Mouse (Mus musculus) lung, embryonic 15.5 days (tissue): ENCODE measurements around the gene Rab44. TPM values are rescaled to one million over a fixed set of nuclear protein-coding genes. Genes with fewer than 3 reads are reported as not detected.
"Not testable (repeated sequence)": the region's sequence is repeated elsewhere in the genome, so short reads cannot be mapped to it uniquely, and the experiment has no call there.

Experiments used
- ATAC-seq: fragments of 200-750 bp; cut with Nextera tagmentation; 2 replicates; pipeline ENCODE4 v1.8.0; 2017; ENCODE audit warnings: moderate number of reproducible peaks, borderline replicate concordance; ENCODE audit not compliant: low FRiP score, low TSS enrichment; ENCODE audit errors: extremely low read depth
- H3K27ac ChIP-seq: fragments of 300-500 bp; sonication (generic); 2 replicates; pipeline ENCODE4 v1.5.1; 2015; ENCODE audit warnings: moderate library complexity, mild to moderate bottlenecking, inconsistent platforms
- H3K27me3 ChIP-seq: fragments of 300-500 bp; sonication (generic); 2 replicates; pipeline ENCODE4 v1.6.1; 2015; ENCODE audit warnings: inconsistent platforms
- H3K36me3 ChIP-seq: fragments of 300-500 bp; sonication (generic); 2 replicates; pipeline ENCODE4 v1.6.1; 2015; ENCODE audit warnings: inconsistent platforms
- H3K4me1 ChIP-seq: fragments of 300-500 bp; sonication (generic); 2 replicates; pipeline ENCODE4 v1.6.1; 2015; ENCODE audit warnings: inconsistent platforms
- H3K4me2 ChIP-seq: fragments of 300-500 bp; sonication (generic); 2 replicates; pipeline ENCODE4 v1.6.1; 2015; ENCODE audit warnings: inconsistent platforms, mild to moderate bottlenecking, moderate library complexity
- H3K4me3 ChIP-seq: fragments of 300-500 bp; sonication (generic); 2 replicates; pipeline ENCODE4 v1.5.1; 2015; ENCODE audit warnings: mild to moderate bottlenecking, inconsistent platforms
- H3K9ac ChIP-seq: fragments of 300-500 bp; sonication (generic); 2 replicates; pipeline ENCODE4 v1.6.1; 2015; ENCODE audit warnings: inconsistent platforms
- H3K9me3 ChIP-seq: fragments of 300-500 bp; sonication (generic); 2 replicates; pipeline ENCODE4 v1.6.1; 2016; ENCODE audit warnings: inconsistent platforms
- WGBS: fragments of 180-500 bp; shearing (Covaris S2); methylation state at CpG from one replicate; pipeline ENCODE4 v1.1.7; 2015; 5-methylcytosine and 5-hydroxymethylcytosine counted together
- polyA plus RNA-seq: library from polyadenylated mRNA; unstranded; fragments of >200 nt; fragmentation: Nextera tagmentation; extraction: Ambion mirVana; gene quantifications from 2 replicates; pipeline ENCODE4 v1.2.1, GENCODE M21; 2015

Rab44 gene
- polyA plus RNA-seq, 1 experiment from 2014 or later, result 1.4 TPM

- H3K4me1 ChIP-seq, result peaks cover 36% of the 10 kb centered on the region
- 41% methylated on average over 5 of the region's 5 CpGs for WGBS
- no peak overlapping the region for H3K27ac ChIP-seq
- no peaks in the 10 kb centered on the region for H3K9me3 ChIP-seq
- ATAC-seq, result no peak
- no peak overlapping the region for H3K9ac ChIP-seq
- H3K4me3 ChIP-seq, result no peak overlapping the region
- H3K27me3 ChIP-seq, result peaks cover 25% of the 10 kb centered on the region
- H3K36me3 ChIP-seq, result no peaks in the 10 kb centered on the region
- H3K4me2 ChIP-seq, result no peak overlapping the region
These were observed 21.4 kb upstream of the Rab44 start for GRCm38 (mm10) chr17:29092497-29092896.

- H3K27ac ChIP-seq, result no peak overlapping the region
- no peaks in the 10 kb centered on the region for H3K36me3 ChIP-seq
- peaks cover 36% of the 10 kb centered on the region for H3K4me1 ChIP-seq
- peak overlapping the region; percentile 84 for H3K4me2 ChIP-seq
- H3K27me3 ChIP-seq, result peaks cover 25% of the 10 kb centered on the region
- 6% methylated on average over 36 of the region's 36 CpGs for WGBS
- H3K9me3 ChIP-seq, result no peaks in the 10 kb centered on the region
- peak; percentile 80 for ATAC-seq
- no peak overlapping the region for H3K9ac ChIP-seq
- H3K4me3 ChIP-seq, result peak overlapping the region; percentile 48
These were observed 20.6 kb upstream of the Rab44 start for GRCm38 (mm10) chr17:29093110-29093952.

GRCm38 (mm10) chr17:29093961-29094309 is 20.0 kb upstream of the Rab44 start:
- Histone ChIP-seq H3K4me1 (peaks cover 36% of the 10 kb centered on the region), H3K27me3 (peaks cover 25% of the 10 kb centered on the region), H3K4me3 (peak overlapping the region; percentile 48), H3K27ac (no peak overlapping the region; the same call in 1 of the 2 replicates), H3K4me2 (peak overlapping the region; percentile 84), H3K36me3 (no peaks in the 10 kb centered on the region), H3K9me3 (no peaks in the 10 kb centered on the region), H3K9ac (peak overlapping the region; percentile 38)
- WGBS, result 0% methylated on average over 24 of the region's 24 CpGs
- ATAC-seq, result no peak

GRCm38 (mm10) chr17:29094310-29095181 is 19.4 kb upstream of the Rab44 start:
- peak overlapping the region; percentile 38 for H3K9ac ChIP-seq
- peaks cover 36% of the 10 kb centered on the region for H3K4me1 ChIP-seq
- peaks cover 25% of the 10 kb centered on the region for H3K27me3 ChIP-seq
- peak overlapping the region; percentile 84 for H3K4me2 ChIP-seq
- H3K36me3 ChIP-seq, result no peaks in the 10 kb centered on the region
- peak; percentile 41 for ATAC-seq
- H3K27ac ChIP-seq, result peak overlapping the region; percentile 43; the same call in 1 of the 2 replicates
- H3K9me3 ChIP-seq, result no peaks in the 10 kb centered on the region
- H3K4me3 ChIP-seq, result peak overlapping the region; percentile 48
- WGBS, result under 1% methylated on average over 71 of the region's 71 CpGs

- Histone ChIP-seq H3K27ac (peak overlapping the region; percentile 43), H3K4me2 (peak overlapping the region; percentile 84), H3K9ac (peak overlapping the region; percentile 38), H3K4me1 (peaks cover 36% of the 10 kb centered on the region), H3K27me3 (peaks cover 25% of the 10 kb centered on the region), H3K36me3 (no peaks in the 10 kb centered on the region), H3K9me3 (no peaks in the 10 kb centered on the region), H3K4me3 (peak overlapping the region; percentile 48)
- WGBS, result under 1% methylated on average over 44 of the region's 44 CpGs
- peak; percentile 72 for ATAC-seq
These were observed 18.7 kb upstream of the Rab44 start for GRCm38 (mm10) chr17:29095201-29095733.

- ATAC-seq, result no peak
- H3K36me3 ChIP-seq, result no peaks in the 10 kb centered on the region
- no peaks in the 10 kb centered on the region for H3K9me3 ChIP-seq
- peaks cover 25% of the 10 kb centered on the region for H3K27me3 ChIP-seq
- H3K4me1 ChIP-seq, result peaks cover 27% of the 10 kb centered on the region
- H3K4me2 ChIP-seq, result no peak overlapping the region
- no peak overlapping the region for H3K9ac ChIP-seq
- 90% methylated on average over 6 of the region's 6 CpGs for WGBS
- no peak overlapping the region for H3K4me3 ChIP-seq
- H3K27ac ChIP-seq, result no peak overlapping the region
These were observed 17.7 kb upstream of the Rab44 start for GRCm38 (mm10) chr17:29096245-29096644.

GRCm38 (mm10) chr17:29096851-29097561 is 16.9 kb upstream of the Rab44 start:
- Histone ChIP-seq H3K9ac (no peak overlapping the region), H3K4me3 (no peak overlapping the region), H3K4me1 (peaks cover 23% of the 10 kb centered on the region), H3K36me3 (no peaks in the 10 kb centered on the region), H3K4me2 (no peak overlapping the region), H3K9me3 (no peaks in the 10 kb centered on the region), H3K27ac (no peak overlapping the region), H3K27me3 (peaks cover 24% of the 10 kb centered on the region)
- WGBS, result 68% methylated on average over 7 of the region's 7 CpGs
- ATAC-seq, result no peak

- WGBS, result 94% methylated on average over 24 of the region's 24 CpGs
- no peak overlapping the region for H3K9ac ChIP-seq
- no peak overlapping the region for H3K27ac ChIP-seq
- H3K27me3 ChIP-seq, result peaks cover 11% of the 10 kb centered on the region
- no peaks in the 10 kb centered on the region for H3K9me3 ChIP-seq
- peaks cover 21% of the 10 kb centered on the region for H3K4me1 ChIP-seq
- no peak overlapping the region for H3K4me2 ChIP-seq
- ATAC-seq, result no peak
- H3K4me3 ChIP-seq, result no peak overlapping the region
- no peaks in the 10 kb centered on the region for H3K36me3 ChIP-seq
These were observed 15.7 kb upstream of the Rab44 start for GRCm38 (mm10) chr17:29098291-29098690.

- Histone ChIP-seq H3K27ac (no peak overlapping the region), H3K36me3 (no peaks in the 10 kb centered on the region), H3K4me1 (peaks cover 13% of the 10 kb centered on the region), H3K9ac (no peak overlapping the region), H3K4me2 (no peak overlapping the region), H3K9me3 (no peaks in the 10 kb centered on the region), H3K27me3 (peaks cover 8% of the 10 kb centered on the region; the same call in 1 of the 2 replicates), H3K4me3 (no peak overlapping the region)
- no peak for ATAC-seq
- 76% methylated on average over 8 of the region's 8 CpGs for WGBS
These were observed 14.9 kb upstream of the Rab44 start for GRCm38 (mm10) chr17:29099076-29099475.

- no peaks in the 10 kb centered on the region for H3K9me3 ChIP-seq
- H3K27me3 ChIP-seq, result no peaks in the 10 kb centered on the region
- no peak overlapping the region for H3K9ac ChIP-seq
- H3K4me2 ChIP-seq, result no peak overlapping the region
- no peak overlapping the region for H3K4me3 ChIP-seq
- no peak for ATAC-seq
- no peaks in the 10 kb centered on the region for H3K36me3 ChIP-seq
- no peak overlapping the region for H3K27ac ChIP-seq
- 92% methylated on average over 7 of the region's 7 CpGs for WGBS
- H3K4me1 ChIP-seq, result 0 out of 2 replicates have a peak, but pooled peaks cover 2% of the 10 kb centered on the region
These were observed 13.3 kb upstream of the Rab44 start for GRCm38 (mm10) chr17:29100627-29101026.

GRCm38 (mm10) chr17:29110356-29110755 is 3.6 kb upstream of the Rab44 start:
- H3K9me3 ChIP-seq, H3K4me1 ChIP-seq, H3K36me3 ChIP-seq, H3K9ac ChIP-seq, H3K27ac ChIP-seq, ATAC-seq, H3K4me3 ChIP-seq, H3K4me2 ChIP-seq, H3K27me3 ChIP-seq: not testable (repeated sequence)
- WGBS, result 75% methylated on average over 6 of the region's 6 CpGs
